Mouse (Mus musculus) E14TG2a.4 (cell line): ENCODE data around the gene Fam171a2.
A peak's percentile ranks its signal among the peaks of the same experiment; 100 is the strongest.

ENCODE experiments used
- H3K27me3 ChIP-seq: 2 replicates; pipeline ENCODE4 v1.6.1; 2014; ENCODE audit warnings: low read length, control low read depth; ENCODE audit not compliant: insufficient read depth
- H3K36me3 ChIP-seq: 2 replicates; pipeline ENCODE4 v1.6.1; 2014; ENCODE audit warnings: low read length, control low read depth; ENCODE audit not compliant: insufficient read depth
- H3K4me1 ChIP-seq: replicated peaks from 2 replicates; pipeline ENCODE4 v1.6.1; 2014; ENCODE audit warnings: low read depth, low read length, control low read depth
- H3K4me3 ChIP-seq: replicated peaks from 2 replicates; pipeline ENCODE4 v1.5.1; 2014; ENCODE audit warnings: mild to moderate bottlenecking, low read length
- H3K9me3 ChIP-seq: 2 replicates; pipeline ENCODE4 v1.6.1; 2014; ENCODE audit warnings: low read length, control low read depth
- CTCF ChIP-seq: conservative IDR thresholded peaks from 2 replicates; pipeline ENCODE4 v1.5.1; 2014; ENCODE audit warnings: low read length
- NANOG ChIP-seq: IDR thresholded peaks from 2 replicates; pipeline ENCODE4 v1.6.1; 2014; ENCODE audit warnings: borderline replicate concordance, low read length, mixed read lengths
- POU5F1 ChIP-seq: IDR thresholded peaks from 2 replicates; pipeline ENCODE4 v1.6.1; 2014; ENCODE audit warnings: low read length, borderline replicate concordance

The Fam171a2 gene

GRCm38 (mm10) chr11:102400513-102401084, 46.9 kb downstream of the Fam171a2 start:
- H3K9me3 ChIP-seq: no peaks in the 10 kb centered on the region
- peaks cover 61% of the 10 kb centered on the region for H3K36me3 ChIP-seq
- H3K4me1 ChIP-seq: peaks cover 98% of the 10 kb centered on the region
- TF ChIP-seq CTCF: no peak
- peaks cover 20% of the 10 kb centered on the region for H3K27me3 ChIP-seq
- peak overlapping the region; percentile 69 for H3K4me3 ChIP-seq

- Histone ChIP-seq H3K9me3 (no peaks in the 10 kb centered on the region), H3K36me3 (peaks cover 53% of the 10 kb centered on the region), H3K27me3 (peaks cover 25% of the 10 kb centered on the region), H3K4me3 (peak overlapping the region; percentile 69), H3K4me1 (peaks cover 98% of the 10 kb centered on the region)
- TF ChIP-seq CTCF (no peak), POU5F1 (no peak), NANOG (no peak)
These were observed 47.8 kb downstream of the Fam171a2 start for GRCm38 (mm10) chr11:102399610-102400072.

GRCm38 (mm10) chr11:102399107-102399506, 48.4 kb downstream of the Fam171a2 start:
- peak overlapping the region; percentile 69 for H3K4me3 ChIP-seq
- H3K27me3 ChIP-seq: peaks cover 25% of the 10 kb centered on the region
- H3K9me3 ChIP-seq: no peaks in the 10 kb centered on the region
- peaks cover 98% of the 10 kb centered on the region for H3K4me1 ChIP-seq
- no peak for TF ChIP-seq NANOG
- TF ChIP-seq CTCF: no peak
- H3K36me3 ChIP-seq: peaks cover 47% of the 10 kb centered on the region

GRCm38 (mm10) chr11:102398007-102398825, 49.3 kb downstream of the Fam171a2 start:
- H3K36me3 ChIP-seq: peaks cover 39% of the 10 kb centered on the region
- H3K4me3 ChIP-seq: peak overlapping the region; percentile 32; the same call in 1 of the 2 replicates
- peaks cover 25% of the 10 kb centered on the region for H3K27me3 ChIP-seq
- H3K9me3 ChIP-seq: no peaks in the 10 kb centered on the region
- peaks cover 96% of the 10 kb centered on the region for H3K4me1 ChIP-seq
- TF ChIP-seq CTCF: no peak
- no peak for TF ChIP-seq NANOG
- no peak for TF ChIP-seq POU5F1

- H3K4me3 ChIP-seq: peak overlapping the region; percentile 17; the same call in 1 of the 2 replicates
- H3K27me3 ChIP-seq: peaks cover 25% of the 10 kb centered on the region
- H3K9me3 ChIP-seq: no peaks in the 10 kb centered on the region
- TF ChIP-seq NANOG: no peak
- no peak for TF ChIP-seq POU5F1
- no peak for TF ChIP-seq CTCF
- peaks cover 94% of the 10 kb centered on the region for H3K4me1 ChIP-seq
- H3K36me3 ChIP-seq: peaks cover 23% of the 10 kb centered on the region
These were observed 50.8 kb downstream of the Fam171a2 start for GRCm38 (mm10) chr11:102396671-102397141.

DNA sequence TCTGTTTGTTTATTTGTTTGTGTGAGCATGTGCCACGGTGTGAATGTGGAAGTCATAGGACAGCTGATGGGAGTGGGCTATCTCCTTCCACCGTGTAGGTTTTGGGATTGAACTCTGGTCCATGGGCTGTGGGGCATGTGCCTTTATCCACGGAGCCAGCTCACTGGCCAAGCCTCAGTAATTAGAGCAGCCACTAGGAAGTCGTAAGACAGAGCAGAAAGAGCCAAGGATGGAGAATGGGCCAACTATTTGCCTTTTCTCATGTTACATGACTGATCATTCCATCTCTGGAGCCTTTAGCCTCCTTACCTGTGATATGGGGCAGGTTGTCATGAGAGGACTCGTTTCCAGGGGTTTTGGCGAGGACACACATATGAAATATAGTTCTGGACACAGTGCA, 51.2 kb downstream of the Fam171a2 start:
- Histone ChIP-seq H3K4me1 (peaks cover 89% of the 10 kb centered on the region), H3K27me3 (peaks cover 25% of the 10 kb centered on the region), H3K4me3 (no peak overlapping the region), H3K9me3 (no peaks in the 10 kb centered on the region), H3K36me3 (peaks cover 19% of the 10 kb centered on the region)
- no peak for TF ChIP-seq NANOG
- TF ChIP-seq POU5F1: no peak
- TF ChIP-seq CTCF: no peak

DNA sequence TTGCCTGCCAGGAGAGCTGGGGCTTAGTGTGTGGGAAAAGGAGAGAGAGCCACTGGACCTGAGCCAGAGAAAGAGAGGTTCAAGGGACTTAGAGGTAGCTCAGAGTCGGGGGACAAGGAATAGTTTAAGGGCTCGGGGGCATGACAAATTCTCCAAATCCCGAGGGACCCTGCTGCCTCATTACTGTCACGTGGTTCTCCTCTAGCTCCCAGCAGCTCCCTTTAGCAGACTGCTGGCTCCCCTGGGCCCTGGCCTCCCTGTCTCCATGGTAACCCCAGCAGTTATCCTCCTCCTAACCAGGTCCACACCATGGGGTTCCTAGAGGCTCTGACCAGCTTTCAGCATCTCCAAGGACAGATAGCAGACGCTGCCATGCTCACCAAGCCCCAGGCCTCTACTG, 52.2 kb downstream of the Fam171a2 start:
- Histone ChIP-seq H3K4me3 (0 out of 2 replicates have a peak overlapping the region, but pooled peaks have one; percentile 76), H3K9me3 (no peaks in the 10 kb centered on the region), H3K36me3 (peaks cover 9% of the 10 kb centered on the region; the same call in 1 of the 2 replicates), H3K27me3 (peaks cover 25% of the 10 kb centered on the region), H3K4me1 (peaks cover 79% of the 10 kb centered on the region)
- no peak for TF ChIP-seq CTCF
- no peak for TF ChIP-seq NANOG

DNA sequence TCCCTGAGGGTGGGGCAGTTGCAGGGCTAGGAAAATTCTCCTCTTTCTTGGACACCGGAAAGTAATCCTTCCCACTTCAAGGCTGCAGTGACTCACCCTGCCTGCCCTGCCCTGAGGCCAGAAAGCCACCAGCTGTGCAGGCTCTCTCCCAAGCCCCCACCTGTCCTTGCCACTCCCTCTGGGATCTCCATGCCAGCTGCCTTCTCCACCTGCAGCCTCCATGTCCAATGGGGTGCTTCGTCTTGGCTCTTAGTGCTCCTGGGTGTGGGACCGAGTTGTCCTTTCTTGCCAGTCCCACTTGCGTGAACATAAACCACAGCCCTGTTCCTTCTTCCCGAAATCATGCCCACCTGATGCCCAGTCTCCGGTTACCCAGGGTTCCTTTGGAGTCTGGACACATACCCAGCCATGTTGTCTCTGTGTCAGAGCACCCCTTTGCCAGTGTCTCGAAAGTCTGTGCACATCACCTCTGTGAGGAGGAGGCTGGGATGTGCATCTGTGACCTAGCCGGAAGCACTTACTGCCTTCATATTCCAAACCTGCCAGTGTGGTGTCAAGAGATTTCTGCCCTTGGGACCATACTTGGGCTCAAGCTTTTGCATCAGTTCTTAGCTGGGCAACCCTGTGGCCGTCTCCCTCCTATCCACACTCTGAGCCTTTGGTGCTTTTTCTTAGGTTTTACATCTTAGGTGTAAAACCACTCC, 52.9 kb downstream of the Fam171a2 start:
- peaks cover 24% of the 10 kb centered on the region for H3K27me3 ChIP-seq
- TF ChIP-seq POU5F1 (no peak), CTCF (no peak), NANOG (no peak)
- peak overlapping the region; percentile 76 for H3K4me3 ChIP-seq
- peaks cover 9% of the 10 kb centered on the region; the same call in 1 of the 2 replicates for H3K36me3 ChIP-seq
- H3K4me1 ChIP-seq: peaks cover 74% of the 10 kb centered on the region
- H3K9me3 ChIP-seq: no peaks in the 10 kb centered on the region
